Comparison of ENCODE assay signal across 9 mouse cellular contexts in the genomic region with DNA sequence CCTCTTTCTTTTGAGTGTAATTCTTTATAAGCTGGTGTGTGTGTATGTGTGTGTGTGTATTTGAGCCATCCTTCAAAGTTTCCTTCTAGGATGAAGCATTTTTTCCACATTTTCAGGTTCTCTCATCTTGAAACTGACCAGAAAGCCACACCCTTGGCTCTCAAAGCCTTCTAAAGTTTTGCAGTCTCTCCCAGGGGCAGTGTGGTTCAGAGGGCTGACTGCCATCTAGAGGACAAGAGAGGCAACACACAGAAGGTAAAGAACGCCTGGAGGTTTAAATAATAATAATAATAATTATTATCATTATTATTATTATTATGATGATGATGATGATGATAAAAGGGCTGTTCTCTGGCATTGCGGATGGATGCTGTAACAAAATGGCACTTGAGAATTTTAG.
DNase-seq lines count a peak whose midpoint lies in the region; ATAC-seq and TF ChIP-seq lines count a peak whose summit lies in the region.
"Had no signal": no experiment of that assay in that cellular context is flagged by ENCODE, and none has a peak within 500 bp of the region (broad histone marks: within the 10 kb centered on the region; RNA-seq: fewer than 3 reads in every experiment).

No protein-coding gene starts in this region.

- WGBS in lung, adult 2 months, result 63% methylated on average over 2 of the region's 2 CpGs

- H3K4me3 ChIP-seq in lung, adult 2 months (replicated peaks; ENCODE audit: extremely low read depth, low read depth, low read length), result no peak overlapping the region

- no peaks in the 10 kb centered on the region for H3K4me1 ChIP-seq in lung, adult 2 months (ENCODE audit: control insufficient read depth, insufficient read depth, low read length)

- DNase-seq in frontal cortex, postnatal 36 days (ENCODE audit: low spot score in 2 of 2), result no peak
- DNase-seq in lung, adult 2 months, result no peak
- DNase-seq in lung, postnatal 4 days, result no peak
- DNase-seq in brain, adult 2 months (ENCODE audit: low read depth, low spot score), result peak; percentile 55
- peak; percentile 21 for DNase-seq in lung, postnatal 36 days
- no peak for DNase-seq in adipocyte (ENCODE audit: low spot score)

- peak; percentile 15; the same call in 1 of the 2 replicates for TF ChIP-seq CTCF in lung, adult 2 months (IDR thresholded peaks at IDR 0.05; ENCODE audit: insufficient read depth, low read length)

- peak; percentile 33; the same call in 1 of the 2 replicates for ATAC-seq in frontal cortex, adult (ENCODE audit: low TSS enrichment)
- no peak for ATAC-seq in megakaryocyte progenitor cell, adult 5-6 weeks (replicated peaks; ENCODE audit: poor library complexity)
- ATAC-seq: Patski had no signal

- no peak for TF ChIP-seq POLR2A in lung, adult 2 months (IDR thresholded peaks at IDR 0.05; ENCODE audit: borderline replicate concordance, extremely low read depth, low read depth, low read length)

Comparison
In these comparisons a context has a peak if more than half of its experiments do, and no peak if none do; other contexts are left out.
1. DNase-seq: peak in brain, adult 2 months (single experiment) and lung, postnatal 36 days (single experiment); none in frontal cortex, postnatal 36 days (0 of 2), lung, adult 2 months (single experiment), lung, postnatal 4 days (0 of 2) and adipocyte (single experiment).